Mouse (Mus musculus) adrenal gland, postnatal 25 days (tissue): ENCODE results near the gene Zkscan4. TPM values are rescaled to one million over a fixed set of nuclear protein-coding genes. Genes with fewer than 3 reads are reported as not detected.

Source experiments
- DNase-seq: peaks from one replicate; pipeline ENCODE4 v3.0.0; 2021; ENCODE audit warnings: mixed read lengths
- microRNA-seq, 2 experiments: library from miRNA; unstranded; fragments of <30 nt; microRNA quantifications; one replicate each; pipeline ENCODE4 v1.2.0; 2021
- total RNA-seq: library from RNA; stranded (reverse); gene quantifications from 2 replicates; pipeline ENCODE4 v1.2.3, GENCODE M21; 2021

The Zkscan4 gene
- total RNA-seq, 1 experiment from 2014 or later, result 4.8 TPM

- no peak for DNase-seq
Observed at GRCm38 (mm10) chr13:21530136-21530535, 51.4 kb downstream of the Zkscan4 start.

- DNase-seq, result peak; percentile 85
Observed at GRCm38 (mm10) chr13:21530781-21531201, 52.1 kb downstream of the Zkscan4 start, which contains the start of gene Zkscan8. TSS of gene Zkscan8 (minus strand) at chr13:21531120.

Small RNA genes lying within 50 kb of the gene (microRNA-seq; reads per million reads assigned to microRNA genes)
- 0 to 0.36 reads per million in 2 experiments for gene Mir1896

Other genes with a start within 250 kb of the Zkscan4 start
- gene Gpx5, start 186.2 kb upstream of the Zkscan4 start, total RNA-seq, result not detected in 2 replicates
- gene Gpx6, start 166.8 kb upstream of the Zkscan4 start, total RNA-seq, result not detected in 2 replicates
- gene Olfr1367, start 132.0 kb upstream of the Zkscan4 start, total RNA-seq, result not detected in 2 replicates
- gene Zscan12, start 116.1 kb upstream of the Zkscan4 start, total RNA-seq, result 9.8 and 13.3 TPM in 2 replicates
- gene Zkscan3, start 76.2 kb upstream of the Zkscan4 start, total RNA-seq, result 79.0 and 81.0 TPM in 2 replicates
- gene Pgbd1, start 37.8 kb upstream of the Zkscan4 start, total RNA-seq, result 0.48 and 1.1 TPM in 2 replicates
- 43.4 and 44.2 TPM in 2 replicates for gene Zscan26, start 25.2 kb upstream of the Zkscan4 start, total RNA-seq
- gene Nkapl, start 10.4 kb upstream of the Zkscan4 start, total RNA-seq, result 1.7 and 2.1 TPM in 2 replicates
- not detected in 2 replicates for gene Gm10065, start 534 bp downstream of the Zkscan4 start, total RNA-seq
- 10.1 and 11.3 TPM in 2 replicates for gene AK157302, start 16.3 kb downstream of the Zkscan4 start, total RNA-seq
- 88.1 and 113 TPM in 2 replicates for gene Gm11273, start 22.5 kb downstream of the Zkscan4 start, total RNA-seq
- 19.8 and 28.4 TPM in 2 replicates for gene Zkscan8, start 52.2 kb downstream of the Zkscan4 start, total RNA-seq
- not detected in 2 replicates for gene Olfr1366, start 63.9 kb downstream of the Zkscan4 start, total RNA-seq
- not detected in 2 replicates for gene Olfr1535, start 81.0 kb downstream of the Zkscan4 start, total RNA-seq
- not detected in 2 replicates for gene Olfr1364, start 102.9 kb downstream of the Zkscan4 start, total RNA-seq
- not detected in 2 replicates for gene Olfr1362, start 135.1 kb downstream of the Zkscan4 start, total RNA-seq
- gene Olfr11, start 163.6 kb downstream of the Zkscan4 start, total RNA-seq, result not detected in 2 replicates
- gene Olfr1361, start 184.5 kb downstream of the Zkscan4 start, total RNA-seq, result not detected in 2 replicates
- not detected in 2 replicates for gene Olfr1360, start 198.5 kb downstream of the Zkscan4 start, total RNA-seq
- gene Olfr1359, start 219.2 kb downstream of the Zkscan4 start, total RNA-seq, result not detected in 2 replicates
- 91.0 and 102 TPM in 2 replicates for gene Hist1h2bl, start 237.2 kb downstream of the Zkscan4 start, total RNA-seq
- 9.0 and 60.3 TPM in 2 replicates for gene Hist1h2ai, start 237.5 kb downstream of the Zkscan4 start, total RNA-seq
- 105 and 138 TPM in 2 replicates for gene Hist1h3h, start 238.8 kb downstream of the Zkscan4 start, total RNA-seq
- gene Hist1h2bm, start 243.1 kb downstream of the Zkscan4 start, total RNA-seq, result 26.4 and 32.4 TPM in 2 replicates